Mouse (Mus musculus) adrenal gland, adult 8-10 months (tissue): ENCODE measurements around the gene 4930539E08Rik. TPM values are rescaled to one million over a fixed set of nuclear protein-coding genes. Genes with fewer than 3 reads are reported as not detected.
A peak's percentile ranks its signal among the peaks of the same experiment; 100 is the strongest.

Source experiments
- DNase-seq: peaks from one replicate; pipeline ENCODE4 v3.0.0; 2022
- total RNA-seq, 4 experiments: library from RNA; stranded (reverse); gene quantifications; 2 replicates each; pipeline ENCODE4 v1.2.4; 2022

4930539E08Rik gene
- under 1 TPM in 1 of 4 experiments, not detected in 3; 0.05 TPM for total RNA-seq

DNA sequence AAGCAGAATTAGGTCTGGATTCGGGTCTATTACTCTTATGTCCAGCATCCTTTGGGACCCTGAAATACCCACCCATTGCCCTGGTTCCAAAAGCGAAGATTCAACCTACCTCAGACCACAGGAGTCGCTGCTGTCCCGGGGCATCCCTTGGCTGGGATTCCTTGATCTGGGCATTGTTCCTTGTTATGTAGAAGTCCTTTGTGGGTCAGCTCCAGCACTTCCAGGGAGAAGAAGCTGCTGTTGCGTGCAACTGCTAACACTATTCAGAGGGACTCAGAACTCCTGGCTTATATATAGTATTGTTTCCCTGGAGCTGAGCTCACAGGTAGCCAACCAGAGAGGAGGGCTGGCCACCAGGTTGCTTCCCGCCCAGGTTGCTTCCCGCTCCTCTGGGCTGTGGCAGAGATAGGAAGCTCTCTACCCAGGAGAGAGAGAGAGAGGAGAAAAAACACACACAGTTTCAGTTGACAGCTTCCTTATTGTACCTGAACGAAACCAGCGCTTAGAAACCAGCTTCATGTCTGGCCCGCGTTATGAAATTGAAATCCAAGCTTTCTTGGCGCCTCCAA is at the start of gene 4930539E08Rik:
TSS of gene 4930539E08Rik (minus strand) at position 265 of the 569 bp plus-strand sequence.
- DNase-seq = no peak

DNA sequence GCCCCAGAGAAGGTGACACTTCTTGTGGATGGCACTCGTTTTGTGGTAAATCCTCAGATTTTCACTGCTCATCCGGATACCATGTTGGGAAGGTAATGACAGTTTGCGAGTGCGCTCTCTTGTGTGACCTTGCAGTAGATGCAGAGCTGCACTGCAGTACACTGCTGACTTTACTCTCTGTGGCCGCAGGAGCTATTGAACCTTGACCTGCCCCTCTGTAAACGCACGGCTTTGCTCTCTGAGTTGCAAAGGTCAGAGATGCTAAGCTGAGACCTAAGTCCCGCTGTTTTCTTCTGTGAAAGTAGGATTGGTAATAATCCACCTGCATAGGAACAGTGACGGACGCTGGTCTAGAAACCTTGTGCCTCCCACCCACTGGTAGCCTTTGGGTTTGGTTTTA is 46.5 kb upstream of the 4930539E08Rik start:
- DNase-seq = no peak

DNA sequence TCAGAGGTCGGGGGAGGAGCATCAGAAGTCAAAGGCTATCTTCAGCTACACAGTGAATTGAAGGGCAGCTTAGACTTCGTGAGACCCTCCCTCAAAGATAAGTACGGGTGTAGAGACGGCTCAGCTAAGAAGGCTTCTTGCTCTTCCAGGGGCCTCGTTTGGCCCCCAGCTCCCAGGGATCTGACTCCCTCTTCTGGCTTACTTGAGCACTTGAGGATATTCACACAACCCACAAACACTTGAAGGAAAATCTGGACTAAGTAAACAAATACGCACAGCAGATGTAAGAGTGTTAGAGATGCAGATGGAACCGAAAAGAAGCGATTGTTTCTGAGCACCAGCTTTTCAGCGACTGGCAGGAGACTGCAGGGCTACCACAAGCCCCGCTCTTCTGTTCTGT is 45.5 kb upstream of the 4930539E08Rik start:
- DNase-seq = no peak

DNA sequence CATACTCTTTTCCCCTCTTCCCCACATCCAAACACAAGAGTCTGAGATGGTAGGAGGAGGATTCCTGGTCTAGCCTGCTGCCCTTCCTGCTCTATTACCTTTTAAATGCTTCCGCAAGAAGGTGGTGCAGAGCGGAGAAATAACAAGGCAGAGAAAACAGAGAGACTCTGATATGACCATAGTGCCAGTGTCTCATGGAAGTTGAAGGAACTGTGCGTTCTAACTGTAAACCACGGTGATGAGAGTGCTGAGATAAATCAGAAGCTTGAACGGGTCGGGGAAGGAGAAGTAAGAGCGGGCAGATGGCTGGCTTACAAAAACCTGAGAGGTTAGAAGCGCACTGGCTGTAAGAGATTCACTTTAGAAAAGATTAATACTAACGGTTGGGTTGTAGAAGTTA is 39.3 kb upstream of the 4930539E08Rik start:
- DNase-seq = no peak

DNA sequence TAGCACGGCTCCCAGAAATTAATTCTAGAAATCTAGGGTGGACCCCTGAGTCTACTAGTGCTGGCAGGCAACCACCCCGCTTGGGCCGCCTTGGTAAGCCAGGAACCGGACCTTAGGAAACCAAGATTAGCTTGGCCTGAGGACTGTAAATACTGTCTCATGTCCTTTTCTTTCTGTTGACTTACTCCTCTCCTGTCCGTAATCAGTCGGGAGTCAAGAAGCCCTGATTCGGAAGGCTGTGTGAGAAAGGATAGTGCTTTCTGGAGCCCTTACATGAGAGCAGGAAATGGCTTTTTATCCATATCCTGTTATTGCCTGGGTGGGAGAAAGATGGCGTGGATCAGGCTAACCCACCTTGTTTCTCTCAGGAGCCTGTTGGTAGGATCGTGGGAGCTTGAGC is 38.1 kb upstream of the 4930539E08Rik start:
- no peak for DNase-seq

DNA sequence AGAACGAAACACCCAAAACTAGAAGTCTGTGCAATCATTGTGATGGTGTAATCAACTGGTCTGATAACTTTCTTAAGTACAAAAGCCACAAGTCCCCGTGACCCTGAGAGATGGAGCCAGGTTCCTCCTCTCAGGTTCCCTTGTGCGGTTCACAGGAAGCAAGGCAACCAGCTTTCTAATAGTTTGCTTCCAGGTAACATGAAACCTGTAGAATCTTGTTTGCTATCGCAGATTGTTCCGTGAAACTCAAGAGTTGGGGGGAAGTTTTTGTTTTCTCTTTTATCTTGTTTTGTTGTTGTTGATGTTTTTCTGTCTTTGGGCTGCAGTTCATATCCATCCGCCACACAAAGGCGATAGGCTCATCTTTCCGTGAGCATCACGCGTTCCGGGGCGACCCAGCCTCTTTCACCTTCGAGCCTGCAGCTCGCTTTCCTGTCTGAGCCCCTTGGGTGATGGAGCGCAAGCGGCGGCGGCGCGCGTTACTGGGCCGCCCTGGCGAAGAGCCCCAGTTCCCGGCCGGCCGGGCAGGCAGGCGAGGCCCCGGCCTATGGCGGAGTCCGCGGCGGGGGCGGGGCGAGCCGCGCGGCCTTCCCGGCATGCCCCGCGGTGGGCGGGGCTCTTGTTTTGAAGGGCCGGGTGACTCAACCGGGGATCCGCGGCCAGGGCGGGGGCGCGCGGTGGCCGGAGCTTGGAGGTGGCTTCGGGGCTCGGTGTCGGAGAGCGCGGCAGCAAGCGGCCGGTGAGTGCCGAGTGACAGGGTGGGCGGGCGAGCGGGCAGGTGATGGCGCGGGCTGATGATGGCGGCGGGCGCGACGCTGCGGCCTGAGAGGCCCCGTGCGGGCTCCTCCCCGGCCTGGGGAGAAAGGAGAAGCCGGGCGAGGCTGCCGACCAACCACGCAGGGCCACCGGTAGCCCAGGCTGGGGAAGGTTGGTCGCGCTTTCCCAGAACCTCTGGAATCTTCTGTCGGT is 37.0 kb upstream of the 4930539E08Rik start, which contains the start of gene Kctd20:
TSS of gene Kctd20 (plus strand) at position 120 of the 969 bp plus-strand sequence.
- peak; percentile 88 for DNase-seq

DNA sequence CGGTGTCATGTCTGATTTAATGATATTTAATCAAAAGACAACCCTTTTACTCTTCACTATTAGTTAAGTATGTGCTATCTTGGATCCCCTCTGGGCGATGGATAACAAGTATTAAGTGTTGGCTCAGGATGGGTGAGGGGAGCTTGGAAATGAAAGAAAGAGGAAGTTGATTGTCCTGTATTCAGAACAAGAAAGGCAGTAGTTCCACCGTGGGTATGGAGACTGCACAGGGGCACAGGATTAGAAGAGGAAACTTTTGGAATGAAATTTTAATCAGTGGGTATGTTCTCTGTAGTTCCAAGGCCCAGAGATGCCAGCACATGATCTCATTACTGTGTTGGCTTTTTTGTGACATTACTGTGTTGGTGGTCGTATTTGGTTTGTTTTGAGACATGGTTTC is 35.6 kb upstream of the 4930539E08Rik start:
- DNase-seq = no peak

DNA sequence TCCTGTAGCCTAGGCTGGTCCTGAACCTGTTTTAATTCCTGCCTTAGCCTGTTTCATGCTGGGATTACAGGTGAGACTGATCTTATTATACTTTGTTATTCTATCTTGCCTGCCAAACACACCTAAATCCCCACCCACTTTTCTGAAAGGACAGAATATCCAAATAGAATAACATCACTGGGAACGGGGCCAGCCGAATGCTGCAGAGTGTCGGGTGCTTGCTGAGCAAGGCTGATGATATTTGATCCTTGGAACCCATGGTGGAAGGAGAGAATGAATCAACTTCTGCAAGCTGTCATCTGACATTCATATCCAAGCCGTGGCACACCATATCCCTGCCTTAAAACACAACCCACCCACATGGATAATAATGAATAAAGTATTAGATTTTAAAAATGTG is 33.5 kb upstream of the 4930539E08Rik start:
- DNase-seq = no peak

DNA sequence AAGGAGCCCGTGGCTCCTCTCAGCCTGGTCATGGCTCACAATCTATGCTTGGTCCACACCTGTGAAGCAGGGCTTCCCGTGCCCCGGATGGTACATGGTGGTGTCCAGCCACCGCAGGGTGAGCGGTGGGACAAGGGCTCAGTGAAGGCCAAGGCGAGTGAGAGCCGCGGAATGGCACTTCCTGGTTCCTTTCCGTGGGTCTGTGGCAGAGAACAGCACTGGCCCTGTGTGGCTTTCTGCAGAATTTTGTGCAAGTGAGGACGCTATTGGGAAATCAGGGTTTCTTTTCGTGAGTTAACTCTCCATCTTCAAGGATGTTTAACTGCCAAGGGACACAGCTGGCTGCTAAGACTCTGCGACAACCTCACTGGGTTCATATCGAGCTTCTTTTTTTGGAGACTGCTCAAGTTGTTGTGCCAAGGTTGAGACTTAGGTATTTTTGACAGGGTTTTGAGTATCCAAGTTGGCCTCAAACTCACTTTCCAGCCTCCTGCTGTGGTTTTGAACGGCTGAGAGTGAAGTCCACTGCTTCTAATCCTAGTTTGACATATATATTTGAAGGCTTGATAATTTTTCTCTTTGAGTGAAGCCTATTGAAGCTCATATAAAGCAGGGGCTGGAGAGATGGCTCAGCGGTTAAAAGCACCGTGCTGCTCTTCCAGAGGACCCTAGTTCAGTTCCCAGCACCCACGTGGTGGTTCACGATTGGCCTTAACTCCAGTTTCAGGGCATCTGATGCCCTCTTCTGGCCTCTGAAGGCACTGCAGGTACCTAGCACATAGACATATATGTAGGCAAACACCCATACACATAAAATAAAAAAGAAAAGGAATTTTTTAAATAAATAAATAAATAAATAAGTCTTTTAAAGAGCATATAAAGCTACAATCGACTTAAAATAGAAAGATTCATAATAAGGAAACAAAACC is 32.2 kb upstream of the 4930539E08Rik start:
- no peak for DNase-seq

DNA sequence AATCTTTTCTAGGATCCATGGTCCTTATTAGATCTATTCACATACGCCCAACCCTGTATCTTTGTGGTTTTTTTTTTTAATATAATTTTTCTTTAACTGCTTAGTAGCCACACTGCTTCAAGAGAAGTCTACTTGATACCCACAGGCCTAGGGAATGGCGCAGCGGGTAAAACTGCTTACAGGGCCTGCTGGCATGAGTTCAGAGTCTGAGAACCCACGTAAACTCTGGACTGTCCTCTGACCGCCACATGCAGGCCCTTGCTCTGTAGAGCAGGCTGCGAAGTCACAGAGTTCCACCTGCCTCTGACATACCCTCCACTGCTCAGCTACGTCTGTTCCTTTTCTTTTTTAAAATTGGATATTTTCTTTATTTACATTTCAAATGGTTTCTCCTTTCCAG is 29.4 kb upstream of the 4930539E08Rik start:
- DNase-seq = no peak

DNA sequence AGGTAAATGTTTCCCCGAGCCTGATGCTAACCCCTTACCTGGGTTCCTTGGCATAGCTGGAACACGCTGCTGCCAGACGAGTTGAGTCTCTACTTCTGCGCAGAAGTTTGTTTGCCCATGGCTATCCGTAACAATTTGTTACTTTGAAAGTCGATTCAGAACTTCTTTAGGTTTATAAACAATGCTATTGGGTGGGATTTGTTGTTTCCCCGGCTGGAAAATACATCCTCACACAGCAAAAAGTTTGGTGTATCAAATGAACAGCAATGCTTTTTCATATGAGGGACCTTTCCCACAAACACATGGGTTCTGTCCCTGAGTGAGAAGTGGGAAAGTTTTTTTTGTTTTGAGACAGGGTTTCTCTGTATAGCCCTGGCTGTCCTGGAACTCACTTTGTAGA is 28.6 kb upstream of the 4930539E08Rik start, which contains the start of gene Pxt1:
TSS of gene Pxt1 (minus strand) at position 101 of the 400 bp plus-strand sequence.
- no peak for DNase-seq

DNA sequence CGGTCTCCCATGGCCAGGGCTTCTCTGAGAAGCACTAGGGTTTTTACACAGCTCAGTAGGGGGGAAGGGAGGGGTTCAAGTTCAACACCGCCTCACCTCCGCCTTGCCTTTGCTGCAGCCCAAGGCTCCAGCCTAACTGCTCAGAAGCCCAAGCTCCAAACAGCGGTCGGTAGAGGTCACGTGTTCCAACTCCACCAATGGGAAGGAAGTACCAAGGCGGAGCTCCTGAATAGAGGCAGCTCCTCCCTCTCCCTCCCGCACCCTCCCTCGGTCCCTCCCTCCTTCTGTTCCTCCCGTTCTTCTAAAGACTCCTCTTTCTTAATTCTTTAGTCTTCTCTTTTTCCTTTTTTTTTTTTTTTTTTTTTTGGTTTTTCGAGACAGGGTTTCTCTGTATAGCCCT is 27.0 kb upstream of the 4930539E08Rik start:
- DNase-seq = no peak

DNA sequence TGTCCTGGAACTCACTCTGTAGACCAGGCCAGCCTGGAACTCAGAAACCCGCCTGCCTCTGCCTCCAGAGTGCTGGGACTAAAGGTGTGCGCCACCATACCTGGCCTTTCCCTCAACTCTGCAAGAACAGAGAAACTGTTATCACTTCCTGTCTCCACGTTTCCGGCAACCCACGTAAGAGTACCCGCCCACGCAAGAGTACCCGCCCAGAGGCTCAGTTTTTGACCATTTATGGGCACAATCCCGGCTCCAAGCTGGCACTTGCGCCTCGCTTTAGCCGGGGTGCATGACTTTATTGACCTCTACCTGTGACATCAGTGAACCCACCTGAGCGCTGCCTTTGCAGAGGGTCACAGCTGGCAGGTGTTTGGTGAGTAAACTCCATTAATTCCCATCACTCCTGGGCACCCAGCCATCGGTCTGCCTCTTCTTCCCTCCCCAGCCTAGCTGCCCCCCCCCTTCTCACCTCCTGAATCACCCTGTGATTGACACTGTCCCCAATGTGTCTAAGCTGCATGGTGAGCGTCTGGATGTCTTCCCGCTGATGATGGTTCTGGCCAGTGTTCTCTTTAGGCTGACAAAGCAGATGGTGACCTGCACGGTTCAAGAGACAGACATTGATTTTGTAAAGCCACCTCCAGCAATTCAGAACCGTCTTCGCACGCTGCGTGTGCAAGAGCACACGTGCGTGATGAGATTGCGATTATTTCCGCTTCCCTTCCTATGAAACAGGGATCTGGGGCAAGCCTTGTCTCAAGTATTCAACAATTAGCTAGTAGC is 25.8 kb upstream of the 4930539E08Rik start:
- no peak for DNase-seq

DNA sequence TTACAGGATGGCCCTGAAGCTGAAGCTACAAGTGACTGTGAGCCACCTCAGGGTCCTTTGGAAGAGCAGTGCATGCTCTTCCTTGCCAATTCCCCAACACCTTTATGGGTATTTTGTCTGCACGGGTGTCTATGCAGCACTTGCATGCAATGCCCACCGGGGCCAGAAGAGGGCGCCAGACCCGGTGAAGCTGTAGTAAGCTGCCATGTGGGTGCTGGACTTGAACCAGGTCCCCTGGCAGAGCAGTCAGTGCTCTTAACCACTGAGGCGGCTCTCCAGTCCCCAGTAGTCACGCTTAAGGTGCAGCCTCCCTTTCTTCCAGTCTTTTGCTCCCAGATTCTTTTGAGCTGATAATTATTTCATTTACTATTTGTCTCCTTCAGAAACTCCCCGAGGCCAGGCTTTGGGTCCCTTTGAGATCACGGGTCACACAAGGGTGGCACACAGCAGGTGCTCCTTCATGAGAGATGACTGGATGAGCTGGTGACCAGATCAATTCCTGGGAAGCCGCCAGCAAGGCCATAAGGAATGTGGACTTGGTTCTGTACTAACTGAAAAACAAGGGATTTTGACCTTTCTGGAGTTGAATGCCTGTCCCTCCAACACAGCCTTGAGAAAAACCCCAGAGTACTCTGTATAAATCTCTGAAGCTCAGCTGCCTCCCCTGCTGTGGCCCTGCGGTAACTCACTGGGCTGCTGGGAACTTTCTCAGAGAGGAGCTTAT is 21.7 kb upstream of the 4930539E08Rik start:
- no peak for DNase-seq

DNA sequence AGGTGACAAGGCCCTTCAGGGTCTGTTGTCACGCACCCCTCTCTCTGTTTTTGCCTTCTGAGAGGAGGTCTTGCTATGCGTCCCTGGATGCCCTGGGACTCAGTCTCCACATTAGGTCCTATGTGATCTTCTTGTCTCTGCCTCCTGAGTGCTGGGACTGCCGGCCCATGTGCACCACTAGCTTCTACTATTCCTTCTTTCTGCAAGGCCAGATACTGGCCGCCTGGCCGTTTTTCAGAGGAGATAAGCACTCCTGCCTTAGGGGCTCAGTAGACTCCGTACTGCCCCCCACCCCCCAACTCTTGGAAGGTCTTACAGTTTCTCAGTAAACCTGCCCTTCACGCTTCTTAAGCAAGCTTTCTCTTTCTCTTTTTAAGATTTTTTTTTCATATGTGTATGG is 21.0 kb upstream of the 4930539E08Rik start:
- no peak for DNase-seq

DNA sequence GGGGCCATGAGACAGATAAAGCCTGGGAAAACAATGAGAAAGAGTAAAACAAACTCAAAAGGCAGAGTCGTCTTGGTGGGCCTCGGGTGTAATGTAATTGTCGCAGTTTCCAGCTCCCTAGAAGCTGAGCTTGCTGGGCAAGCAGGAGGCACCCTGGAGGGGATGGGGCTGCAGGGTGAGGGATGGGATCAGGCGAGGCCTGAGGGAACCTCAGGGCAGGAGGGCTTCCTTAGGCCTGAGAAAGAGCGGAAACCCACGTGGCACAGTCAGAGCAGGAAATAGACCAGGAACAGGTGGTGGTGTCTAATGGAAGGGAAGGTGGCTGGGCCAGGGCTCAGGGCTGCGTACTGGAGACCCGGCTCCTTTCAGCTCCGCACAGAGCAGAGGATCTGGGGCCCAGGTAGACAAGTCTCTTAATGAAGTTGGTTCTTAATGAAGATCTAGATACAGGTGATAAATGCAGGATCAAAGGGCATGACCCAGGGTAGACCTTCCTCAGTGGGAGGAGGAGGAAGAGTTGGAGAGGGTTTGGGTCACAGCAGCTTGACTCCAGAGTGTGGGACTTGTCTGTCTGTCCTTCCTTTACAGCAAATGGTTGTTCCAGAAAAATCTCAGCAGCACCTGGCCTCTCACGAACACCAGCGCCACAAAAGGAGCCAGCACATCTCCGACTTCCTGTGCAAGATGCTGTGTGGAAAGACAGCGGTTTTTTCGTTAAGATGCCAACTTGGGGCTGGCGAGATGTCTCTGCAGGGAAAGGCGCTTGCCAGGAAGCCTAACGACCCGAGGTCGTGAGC is 19.2 kb upstream of the 4930539E08Rik start:
- no peak for DNase-seq

DNA sequence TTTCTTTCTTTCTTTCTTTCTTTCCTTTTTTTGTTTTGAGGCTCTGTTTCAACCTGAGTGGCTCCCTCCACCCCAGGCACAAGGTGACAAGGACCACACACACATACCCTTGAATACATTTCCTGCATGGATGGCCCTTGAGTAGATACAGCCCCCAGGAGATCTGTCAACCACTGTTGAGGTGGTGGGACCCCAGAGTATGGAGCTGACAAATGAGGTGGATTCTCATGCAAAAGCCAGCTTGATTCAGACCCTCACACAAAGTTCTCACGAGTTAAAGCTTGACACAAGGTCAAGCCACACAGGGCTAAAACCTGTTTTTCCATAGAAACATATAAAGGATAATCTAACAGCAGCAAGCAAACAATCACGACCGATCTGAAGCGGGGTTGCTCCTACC is 17.1 kb upstream of the 4930539E08Rik start:
- no peak for DNase-seq

DNA sequence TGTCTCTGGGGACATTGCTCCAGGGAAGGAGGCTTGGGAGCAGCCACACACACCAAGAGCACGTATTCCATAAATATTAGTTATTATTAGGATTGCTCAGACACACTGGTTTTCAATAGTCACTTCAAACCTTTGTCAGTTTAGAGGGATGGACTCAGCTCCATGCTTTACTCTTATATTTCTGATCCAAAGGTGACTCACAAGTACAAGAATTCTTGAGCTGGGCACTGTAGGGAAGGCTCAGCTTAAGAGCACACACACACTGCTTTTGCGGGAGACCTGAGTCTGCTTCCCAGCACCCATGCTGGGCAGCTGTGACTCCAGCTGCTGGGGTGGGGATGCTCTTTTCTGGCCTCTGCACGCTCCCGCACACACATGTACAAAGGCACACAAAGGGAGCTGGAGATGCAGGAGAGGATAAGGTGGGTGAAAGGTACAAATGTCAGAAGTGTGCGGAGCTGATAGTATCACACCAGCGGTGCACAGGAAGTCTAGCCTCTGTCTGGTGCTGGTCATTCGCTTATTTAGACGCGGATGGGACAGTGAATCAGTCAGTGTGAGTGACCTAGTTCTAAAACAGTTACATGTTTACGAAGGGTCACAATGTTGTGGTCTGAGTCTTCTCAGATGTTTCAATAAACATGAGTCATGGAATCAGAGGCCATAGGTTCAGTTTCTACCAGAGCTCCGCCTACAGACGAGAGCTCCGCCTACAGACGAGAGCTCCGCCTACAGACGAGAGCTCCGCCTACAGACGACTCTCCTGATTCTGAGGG is 16.5 kb upstream of the 4930539E08Rik start:
- DNase-seq = no peak

DNA sequence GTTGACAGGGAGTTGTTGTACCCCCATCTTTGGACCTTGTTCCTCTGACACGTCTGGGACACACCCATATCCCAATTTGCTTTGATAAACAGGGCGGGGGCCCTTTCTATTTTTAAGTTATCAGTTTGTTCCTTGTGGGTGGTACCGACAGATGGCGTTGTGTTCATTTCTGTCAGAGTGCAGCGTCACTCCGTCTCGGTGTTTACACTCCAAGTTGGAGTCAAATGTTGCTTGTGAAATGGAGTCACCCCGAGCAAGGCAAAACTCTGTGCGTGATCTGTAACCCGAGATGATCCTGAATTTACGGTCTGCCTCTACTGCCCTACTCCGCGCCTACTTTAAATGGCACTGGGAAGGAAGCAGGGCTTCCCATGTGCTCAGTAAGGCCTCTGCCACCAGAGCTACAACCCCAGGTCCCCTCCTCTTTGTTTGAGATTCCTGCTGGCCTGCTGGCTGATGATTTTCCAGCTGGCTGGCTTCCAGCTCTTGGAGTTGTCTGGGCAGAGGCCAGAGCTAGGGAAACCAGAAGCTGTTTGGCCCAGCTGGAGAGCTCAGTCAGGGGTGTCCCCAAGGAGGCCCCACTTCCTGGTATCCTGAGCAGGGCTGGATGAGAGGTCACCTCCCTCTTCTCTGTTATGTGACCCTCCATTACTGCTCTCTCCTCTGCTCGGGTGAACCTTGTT is 15.4 kb upstream of the 4930539E08Rik start:
- DNase-seq = peak; percentile 84
